Mouse (Mus musculus) adrenal gland, adult 8-10 months (tissue): ENCODE measurements at regions not wholly inside any gene's neighbourhood (a gene's known extent, or its start where the extent isn't known, plus 50 kb on each side); places are given as distances from the start of the nearest gene placed in this dataset.

ENCODE experiments used
- microRNA-seq, 2 experiments: library from miRNA; unstranded; fragments of <30 nt; microRNA quantifications; one replicate each; pipeline ENCODE4 v1.2.0; 2022

Small RNAs in the stretch of these regions (microRNA-seq; reads per million reads assigned to microRNA genes)
- 6,251 to 7,411 reads per million in 2 experiments for gene Mir30a
- 241 to 318 reads per million in 2 experiments for gene Mir30c-2
